Mouse (Mus musculus): Measurements from ENCODE around the gene Hist1h2ab.
A peak's percentile ranks its signal among the peaks of the same experiment; 100 is the strongest.
"Not testable (repeated sequence)": the region's sequence is repeated elsewhere in the genome, so short reads cannot be mapped to it uniquely, and the experiment has no call there.

Gene Hist1h2ab

GRCm38 (mm10) chr13:23738041-23738440 lies 12.9 kb upstream of the Hist1h2ab start:
- DNase-seq (ENCODE audit: low read depth, low spot score): no peak

- peak; percentile 74 for DNase-seq (ENCODE audit: low read depth, low spot score)
Measured at GRCm38 (mm10) chr13:23738677-23739068, 12.3 kb upstream of the Hist1h2ab start, which contains the start of gene Hist1h1c. Hist1h1c (plus strand) TSS chr13:23738808.

GRCm38 (mm10) chr13:23739069-23739921 lies 11.6 kb upstream of the Hist1h2ab start:
- DNase-seq (ENCODE audit: low read depth, low spot score): no peak

- no peak for DNase-seq (ENCODE audit: low read depth, low spot score)
Measured at GRCm38 (mm10) chr13:23739922-23740252, 11.0 kb upstream of the Hist1h2ab start.

- DNase-seq (ENCODE audit: low read depth, low spot score): no peak
Measured at GRCm38 (mm10) chr13:23740256-23740840, 10.6 kb upstream of the Hist1h2ab start.

DNA sequence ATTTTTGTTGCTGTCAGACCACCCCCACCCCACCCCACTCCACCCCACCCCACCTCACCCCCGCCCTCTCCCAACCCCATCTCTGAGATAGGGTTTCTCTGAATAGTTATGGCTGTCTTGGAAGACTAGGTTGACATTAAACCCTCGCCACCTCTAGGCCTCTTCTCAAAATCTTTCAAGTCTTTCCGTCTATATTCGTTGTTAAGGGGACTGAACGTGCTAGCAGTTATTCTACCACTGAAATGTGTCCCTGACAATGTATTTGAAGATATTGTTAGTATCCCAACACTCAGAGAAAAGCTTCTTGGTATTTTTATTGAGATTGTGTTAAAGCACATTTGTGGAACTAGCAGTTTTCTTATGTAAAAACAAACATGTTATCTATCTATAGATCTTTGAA lies 10.0 kb upstream of the Hist1h2ab start:
- DNase-seq (ENCODE audit: low read depth, low spot score): no peak

- no peak for DNase-seq (ENCODE audit: low read depth, low spot score)
Measured at GRCm38 (mm10) chr13:23742007-23742406, 8.9 kb upstream of the Hist1h2ab start.

DNA sequence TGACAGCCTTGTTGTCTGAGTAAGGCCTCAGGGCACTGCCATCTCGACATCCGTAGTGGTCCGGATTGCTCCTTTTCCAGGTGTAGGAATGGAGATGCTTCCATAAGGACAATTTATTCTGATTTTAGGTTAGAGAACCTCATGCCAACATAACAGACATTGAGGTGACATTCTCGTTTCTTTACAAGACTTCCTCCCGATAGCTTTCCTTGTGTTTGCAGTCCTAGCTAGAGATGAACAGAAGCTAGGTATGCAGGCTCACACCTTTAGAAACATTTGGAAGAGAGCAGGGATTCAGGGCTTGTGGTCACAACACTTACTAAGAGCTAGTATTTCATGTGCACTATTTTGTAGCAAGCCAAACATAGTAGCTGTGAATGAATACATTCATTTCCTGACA lies 7.7 kb upstream of the Hist1h2ab start:
- DNase-seq (ENCODE audit: low read depth, low spot score): no peak

GRCm38 (mm10) chr13:23743963-23744362 lies 7.0 kb upstream of the Hist1h2ab start:
- no peak for DNase-seq (ENCODE audit: low read depth, low spot score)

GRCm38 (mm10) chr13:23744421-23745380 lies 6.2 kb upstream of the Hist1h2ab start:
- DNase-seq (ENCODE audit: low read depth, low spot score): no peak

DNA sequence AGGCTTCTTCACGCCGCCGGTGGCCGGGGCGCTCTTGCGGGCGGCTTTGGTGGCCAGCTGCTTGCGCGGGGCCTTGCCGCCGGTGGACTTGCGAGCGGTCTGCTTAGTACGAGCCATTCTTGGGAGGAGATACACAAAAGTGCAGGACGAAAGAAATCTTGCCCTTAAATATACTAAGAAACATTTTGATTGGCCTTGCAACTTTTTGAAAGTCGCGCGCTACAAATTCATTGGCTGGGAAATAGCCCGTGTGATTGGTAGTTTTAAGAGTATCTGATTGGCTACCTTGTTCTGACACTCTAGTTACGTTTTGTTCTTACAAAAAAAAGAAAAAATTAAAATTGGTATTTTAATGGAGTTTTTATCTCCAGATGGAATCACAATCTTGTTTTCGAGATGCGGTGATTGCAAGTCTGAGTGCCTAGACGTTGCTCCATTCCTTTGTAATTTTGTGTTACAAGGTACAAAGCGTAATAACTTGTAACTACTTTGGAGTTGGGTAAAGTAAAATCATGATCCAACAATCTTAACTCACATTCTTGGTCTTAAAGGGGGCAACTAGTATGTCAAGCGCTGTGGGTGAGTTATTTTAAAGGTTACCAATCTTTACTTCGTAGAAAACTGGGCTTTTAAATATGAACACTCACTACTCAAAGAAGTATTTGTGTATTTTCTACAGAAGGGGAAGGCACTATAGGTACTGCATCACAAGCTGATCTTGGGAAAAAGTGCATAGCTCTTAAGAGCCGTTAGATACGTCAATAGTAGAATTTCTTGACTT lies 5.4 kb upstream of the Hist1h2ab start, which contains the start of gene Hist1h3c:
Hist1h3c (minus strand) TSS at position 222 of the 781 bp plus-strand sequence.
- DNase-seq (ENCODE audit: low read depth, low spot score): no peak

GRCm38 (mm10) chr13:23746201-23747080 lies 4.5 kb upstream of the Hist1h2ab start, which contains the start of gene Hist1h2bb:
Hist1h2bb (plus strand) TSS chr13:23746734.
- not testable (repeated sequence) for DNase-seq (ENCODE audit: low read depth, low spot score)

DNA sequence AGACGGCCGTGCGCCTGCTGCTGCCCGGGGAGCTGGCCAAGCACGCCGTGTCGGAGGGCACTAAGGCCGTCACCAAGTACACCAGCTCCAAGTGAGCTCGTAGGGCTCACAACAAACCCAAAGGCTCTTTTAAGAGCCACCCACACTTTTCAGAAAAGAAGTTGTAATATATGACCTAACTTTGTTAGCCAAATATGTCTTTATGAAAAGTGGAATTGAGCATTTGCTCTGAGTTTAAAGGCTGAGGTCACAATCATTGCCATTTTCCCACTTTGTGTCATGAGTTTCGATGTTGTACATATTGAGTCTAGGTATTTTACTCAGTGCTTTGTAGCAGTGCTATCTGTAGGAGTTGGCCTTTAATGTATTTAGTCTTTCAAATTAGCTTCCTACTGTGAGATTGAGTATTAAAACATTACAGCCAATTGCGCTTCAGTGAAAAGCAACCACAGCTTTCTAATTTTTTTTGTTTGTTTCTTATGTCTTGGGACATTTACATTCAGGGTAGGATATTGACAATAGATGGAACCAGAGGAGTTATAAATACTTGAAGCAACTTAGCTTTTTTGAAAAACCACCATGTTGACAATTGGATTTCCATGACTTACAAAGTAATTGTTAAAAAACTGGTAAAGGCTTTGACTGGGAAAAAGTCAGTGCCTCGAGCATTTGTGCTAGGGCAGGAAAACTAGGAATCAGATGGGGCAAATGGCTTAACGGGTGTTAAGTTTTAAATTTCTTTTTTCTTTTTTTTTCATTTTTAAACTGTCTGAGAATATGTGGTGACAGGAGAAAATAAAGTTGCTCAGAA lies 3.6 kb upstream of the Hist1h2ab start:
- DNase-seq (ENCODE audit: low read depth, low spot score): no peak

DNA sequence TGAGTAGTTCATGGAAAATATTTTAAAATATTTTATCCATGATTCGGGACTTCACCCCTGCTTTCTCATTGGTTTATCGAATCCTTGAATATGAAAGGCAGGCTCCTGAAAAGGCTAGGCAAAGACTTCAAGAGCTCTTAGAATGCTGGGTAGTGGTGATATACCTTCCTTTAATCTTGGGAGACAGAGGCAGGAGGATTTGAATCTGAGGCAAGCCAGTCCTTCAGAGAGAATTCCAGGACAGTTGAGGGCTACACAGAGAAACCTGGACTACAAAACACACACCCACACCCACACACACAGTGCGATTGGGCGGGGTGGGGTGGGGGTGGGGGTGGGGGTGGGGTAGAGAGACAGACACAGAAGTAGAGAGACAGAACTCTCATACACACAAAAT lies 3.0 kb upstream of the Hist1h2ab start:
- DNase-seq (ENCODE audit: low read depth, low spot score): no peak

DNA sequence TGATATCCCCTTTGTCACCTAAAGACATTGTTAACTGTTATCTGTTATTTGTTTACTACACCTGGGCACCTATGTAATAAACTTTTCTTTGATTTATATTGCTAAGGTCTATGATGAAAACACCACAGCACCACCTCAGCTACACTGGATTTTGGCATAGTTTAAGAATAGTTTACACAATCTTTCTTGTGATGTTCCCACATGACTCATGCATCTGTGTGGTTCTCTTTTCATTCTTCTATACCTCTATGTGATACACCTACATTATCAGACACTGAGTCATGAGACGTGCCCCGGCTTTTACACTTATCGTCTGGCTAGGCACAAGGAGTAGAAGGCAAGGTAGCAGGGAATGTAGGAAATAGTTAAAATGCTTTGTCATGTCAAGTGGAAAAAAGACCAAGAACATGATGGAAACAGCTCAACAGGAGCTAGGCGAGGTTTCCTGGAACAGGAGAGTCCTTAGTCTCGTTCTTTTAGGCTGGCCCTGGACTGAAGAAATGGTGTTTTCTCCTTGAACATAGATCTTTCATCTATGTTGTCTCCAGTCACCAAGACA lies 1.3 kb upstream of the Hist1h2ab start:
- DNase-seq (ENCODE audit: low read depth, low spot score): no peak

GRCm38 (mm10) chr13:23751478-23751956 lies 591 bp downstream of the Hist1h2ab start:
- no peak for DNase-seq (ENCODE audit: low read depth, low spot score)

- DNase-seq (ENCODE audit: low read depth, low spot score): not testable (repeated sequence)
Measured at GRCm38 (mm10) chr13:23752067-23752741, 1.3 kb downstream of the Hist1h2ab start, which contains the start of gene Hist1h3b. Hist1h3b (plus strand) TSS chr13:23752267.

GRCm38 (mm10) chr13:23752742-23753172 lies 1.8 kb downstream of the Hist1h2ab start:
- no peak for DNase-seq (ENCODE audit: low read depth, low spot score)

Measured in retina, postnatal 7 days (tissue).